Mouse (Mus musculus) frontal cortex, postnatal 25 days (tissue): ENCODE measurements around the gene Vps13d.

Experiments used
- DNase-seq, 2 experiments: peaks; one replicate each; pipeline ENCODE4 v3.0.0; 2022; ENCODE audit warnings: low spot score in 2 of 2

Vps13d gene

GRCm38 (mm10) chr4:145005943-145006545 is 188.8 kb downstream of the Vps13d start:
- DNase-seq = no peak

GRCm38 (mm10) chr4:145004176-145004575 is 190.6 kb downstream of the Vps13d start:
- DNase-seq = no peak

GRCm38 (mm10) chr4:145002733-145003132 is 192.1 kb downstream of the Vps13d start:
- no peak for DNase-seq

- DNase-seq = no peak
Measured at GRCm38 (mm10) chr4:144999903-145000382, 194.9 kb downstream of the Vps13d start.

- no peak for DNase-seq
Measured at GRCm38 (mm10) chr4:144999572-144999880, 195.3 kb downstream of the Vps13d start.

- no peak for DNase-seq
Measured at GRCm38 (mm10) chr4:144998808-144999571, 195.8 kb downstream of the Vps13d start.

GRCm38 (mm10) chr4:144997887-144998658 is 196.7 kb downstream of the Vps13d start:
- no peak for DNase-seq

- DNase-seq = no peak
Measured at GRCm38 (mm10) chr4:144996996-144997820, 197.6 kb downstream of the Vps13d start.

GRCm38 (mm10) chr4:144995826-144996225 is 199.0 kb downstream of the Vps13d start:
- no peak for DNase-seq

GRCm38 (mm10) chr4:144993047-144993917 is 201.5 kb downstream of the Vps13d start:
- DNase-seq = no peak

GRCm38 (mm10) chr4:144992413-144992812 is 202.4 kb downstream of the Vps13d start:
- DNase-seq = no peak

- no peak for DNase-seq
Measured at GRCm38 (mm10) chr4:144988443-144989206, 206.2 kb downstream of the Vps13d start.

GRCm38 (mm10) chr4:144986016-144986805 is 208.6 kb downstream of the Vps13d start:
- no peak for DNase-seq

- DNase-seq = no peak
Measured at GRCm38 (mm10) chr4:144983821-144984371, 210.9 kb downstream of the Vps13d start.

GRCm38 (mm10) chr4:144983228-144983744 is 211.5 kb downstream of the Vps13d start:
- no peak for DNase-seq

- no peak for DNase-seq
Measured at GRCm38 (mm10) chr4:144980811-144981551, 213.8 kb downstream of the Vps13d start.

- DNase-seq = no peak
Measured at GRCm38 (mm10) chr4:144980110-144980509, 214.7 kb downstream of the Vps13d start.

- no peak for DNase-seq
Measured at GRCm38 (mm10) chr4:144978039-144978438, 216.8 kb downstream of the Vps13d start.
